Mouse (Mus musculus): ENCODE data around the gene Dlx4. TPM values are rescaled to one million over a fixed set of nuclear protein-coding genes. Genes with fewer than 3 reads are reported as not detected.
A peak's percentile ranks its signal among the peaks of the same experiment; 100 is the strongest.

The Dlx4 gene
- polyA plus RNA-seq, 2 experiments, result 2.4 to 3.3 TPM

- no peak overlapping the region for H3K9ac ChIP-seq (ENCODE audit: low read depth, low read length, severe bottlenecking)
- ATAC-seq (ENCODE audit: low FRiP score, low read depth) (no peak), DNase-seq (ENCODE audit: low spot score) (no peak)
- H3K4me1 ChIP-seq (ENCODE audit: control insufficient read depth, insufficient read depth, low read length), result peaks cover 15% of the 10 kb centered on the region
- no peak overlapping the region for H3K4me3 ChIP-seq (replicated peaks; ENCODE audit: low read length)
- no peaks in the 10 kb centered on the region for H3K36me3 ChIP-seq (ENCODE audit: control insufficient read depth, insufficient read depth, low read length)
- WGBS, result 93% methylated on average over 19 of the region's 19 CpGs
- no peak overlapping the region for H3K4me2 ChIP-seq (replicated peaks; ENCODE audit: low read depth, low read length, severe bottlenecking)
- no peak overlapping the region for H3K27ac ChIP-seq (replicated peaks; ENCODE audit: low read depth, low read length)
- H3K27me3 ChIP-seq (ENCODE audit: control insufficient read depth, insufficient read depth, low read length), result 0 out of 2 replicates have a peak, but pooled peaks cover 5% of the 10 kb centered on the region
- TF ChIP-seq POLR2A (IDR thresholded peaks at IDR 0.05; ENCODE audit: borderline replicate concordance, extremely low read depth, insufficient read depth, insufficient read length), result no peak
- H3K9me3 ChIP-seq (ENCODE audit: control insufficient read depth, low read length), result no peaks in the 10 kb centered on the region
Observed at GRCm38 (mm10) chr11:95102161-95102904, 43.7 kb downstream of the Dlx4 start.

GRCm38 (mm10) chr11:95101071-95101788, 44.8 kb downstream of the Dlx4 start:
- H3K27me3 ChIP-seq (ENCODE audit: control insufficient read depth, insufficient read depth, low read length), result 0 out of 2 replicates have a peak, but pooled peaks cover 5% of the 10 kb centered on the region
- H3K9ac ChIP-seq (ENCODE audit: low read depth, low read length, severe bottlenecking), result no peak overlapping the region
- WGBS, result 29% methylated on average over 16 of the region's 16 CpGs
- peaks cover 22% of the 10 kb centered on the region for H3K4me1 ChIP-seq (ENCODE audit: control insufficient read depth, insufficient read depth, low read length)
- no peak overlapping the region for H3K4me3 ChIP-seq (replicated peaks; ENCODE audit: low read length)
- no peaks in the 10 kb centered on the region for H3K9me3 ChIP-seq (ENCODE audit: control insufficient read depth, low read length)
- no peak for TF ChIP-seq POLR2A (IDR thresholded peaks at IDR 0.05; ENCODE audit: borderline replicate concordance, extremely low read depth, insufficient read depth, insufficient read length)
- no peaks in the 10 kb centered on the region for H3K36me3 ChIP-seq (ENCODE audit: control insufficient read depth, insufficient read depth, low read length)
- no peak for DNase-seq (ENCODE audit: low spot score)
- no peak overlapping the region for H3K4me2 ChIP-seq (replicated peaks; ENCODE audit: low read depth, low read length, severe bottlenecking)
- H3K27ac ChIP-seq (replicated peaks; ENCODE audit: low read depth, low read length), result no peak overlapping the region
- ATAC-seq (ENCODE audit: low FRiP score, low read depth), result no peak

GRCm38 (mm10) chr11:95100393-95100792, 45.7 kb downstream of the Dlx4 start:
- 0 out of 2 replicates have a peak, but pooled peaks have one; percentile 35 for ATAC-seq (ENCODE audit: low FRiP score, low read depth)
- 42% methylated on average over 3 of the region's 3 CpGs for WGBS

GRCm38 (mm10) chr11:95098346-95099095, 47.5 kb downstream of the Dlx4 start:
- H3K4me1 ChIP-seq (ENCODE audit: control insufficient read depth, insufficient read depth, low read length), result peaks cover 22% of the 10 kb centered on the region
- H3K36me3 ChIP-seq (ENCODE audit: control insufficient read depth, insufficient read depth, low read length), result no peaks in the 10 kb centered on the region
- ATAC-seq (ENCODE audit: low FRiP score, low read depth) (no peak), DNase-seq (ENCODE audit: low spot score) (no peak)
- no peaks in the 10 kb centered on the region for H3K27me3 ChIP-seq (ENCODE audit: control insufficient read depth, insufficient read depth, low read length)
- no peaks in the 10 kb centered on the region for H3K9me3 ChIP-seq (ENCODE audit: control insufficient read depth, low read length)
- H3K4me3 ChIP-seq (replicated peaks; ENCODE audit: low read length), result no peak overlapping the region
- no peak overlapping the region for H3K4me2 ChIP-seq (replicated peaks; ENCODE audit: low read depth, low read length, severe bottlenecking)
- H3K27ac ChIP-seq (replicated peaks; ENCODE audit: low read depth, low read length), result no peak overlapping the region
- H3K9ac ChIP-seq (ENCODE audit: low read depth, low read length, severe bottlenecking), result no peak overlapping the region
- 65% methylated on average over 5 of the region's 5 CpGs for WGBS
- no peak for TF ChIP-seq POLR2A (IDR thresholded peaks at IDR 0.05; ENCODE audit: borderline replicate concordance, extremely low read depth, insufficient read depth, insufficient read length)

More at GRCm38 (mm10) chr11:95100393-95100792, 45.7 kb downstream of the Dlx4 start:
- Histone ChIP-seq H3K4me1 (ENCODE audit: control insufficient read depth, insufficient read depth, low read length) (peaks cover 22% of the 10 kb centered on the region), H3K27ac (replicated peaks; ENCODE audit: low read depth, low read length) (no peak overlapping the region), H3K4me2 (replicated peaks; ENCODE audit: low read depth, low read length, severe bottlenecking) (no peak overlapping the region), H3K9me3 (ENCODE audit: control insufficient read depth, low read length) (no peaks in the 10 kb centered on the region), H3K36me3 (ENCODE audit: control insufficient read depth, insufficient read depth, low read length) (no peaks in the 10 kb centered on the region), H3K9ac (ENCODE audit: low read depth, low read length, severe bottlenecking) (no peak overlapping the region), H3K27me3 (ENCODE audit: control insufficient read depth, insufficient read depth, low read length) (0 out of 2 replicates have a peak, but pooled peaks cover 3% of the 10 kb centered on the region), H3K4me3 (replicated peaks; ENCODE audit: low read length) (no peak overlapping the region)
- TF ChIP-seq POLR2A (IDR thresholded peaks at IDR 0.05; ENCODE audit: borderline replicate concordance, extremely low read depth, insufficient read depth, insufficient read length), result no peak
- DNase-seq (ENCODE audit: low spot score), result no peak

- Histone ChIP-seq H3K4me1 (ENCODE audit: control insufficient read depth, insufficient read depth, low read length) (peaks cover 22% of the 10 kb centered on the region), H3K9ac (ENCODE audit: low read depth, low read length, severe bottlenecking) (no peak overlapping the region), H3K36me3 (ENCODE audit: control insufficient read depth, insufficient read depth, low read length) (no peaks in the 10 kb centered on the region), H3K9me3 (ENCODE audit: control insufficient read depth, low read length) (no peaks in the 10 kb centered on the region), H3K4me3 (replicated peaks; ENCODE audit: low read length) (no peak overlapping the region), H3K27ac (replicated peaks; ENCODE audit: low read depth, low read length) (no peak overlapping the region), H3K4me2 (replicated peaks; ENCODE audit: low read depth, low read length, severe bottlenecking) (no peak overlapping the region), H3K27me3 (ENCODE audit: control insufficient read depth, insufficient read depth, low read length) (no peaks in the 10 kb centered on the region)
- DNase-seq (ENCODE audit: low spot score) (no peak), ATAC-seq (ENCODE audit: low FRiP score, low read depth) (no peak)
- no peak for TF ChIP-seq POLR2A (IDR thresholded peaks at IDR 0.05; ENCODE audit: borderline replicate concordance, extremely low read depth, insufficient read depth, insufficient read length)
- WGBS, result 61% methylated on average over 6 of the region's 6 CpGs
Observed at GRCm38 (mm10) chr11:95097889-95098288, 48.2 kb downstream of the Dlx4 start.
